Mouse (Mus musculus) urinary bladder, adult 2 months (tissue): ENCODE measurements around the gene Rsph3a. TPM values are rescaled to one million over a fixed set of nuclear protein-coding genes. Genes with fewer than 3 reads are reported as not detected.

Experiments
- polyA plus RNA-seq: library from polyadenylated mRNA; depleted of rRNA; stranded (reverse); fragments of >200 nt; gene quantifications from 2 replicates; pipeline ENCODE4 v1.2.3, GENCODE M21; 2012; rRNA removed

The Rsph3a gene
- polyA plus RNA-seq, 1 experiment: 35.4 TPM

Other genes starting within 250 kb of the Rsph3a start
- gene Fndc1, start 118.3 kb upstream of the Rsph3a start, polyA plus RNA-seq: 43.8 and 82.9 TPM in 2 replicates
- gene Tagap, start 19.6 kb upstream of the Rsph3a start, polyA plus RNA-seq: 6.5 and 8.2 TPM in 2 replicates
- 0.07 and 0.10 TPM in 2 replicates for gene Gm49673, start 202.2 kb downstream of the Rsph3a start, polyA plus RNA-seq
- 43.7 and 58.1 TPM in 2 replicates for gene Rnaset2a, start 202.5 kb downstream of the Rsph3a start, polyA plus RNA-seq
- gene Fgfr1op, start 219.9 kb downstream of the Rsph3a start, polyA plus RNA-seq: 11.4 and 13.6 TPM in 2 replicates